Comparison of ENCODE assay signal across 7 mouse cellular contexts in the genomic region with DNA sequence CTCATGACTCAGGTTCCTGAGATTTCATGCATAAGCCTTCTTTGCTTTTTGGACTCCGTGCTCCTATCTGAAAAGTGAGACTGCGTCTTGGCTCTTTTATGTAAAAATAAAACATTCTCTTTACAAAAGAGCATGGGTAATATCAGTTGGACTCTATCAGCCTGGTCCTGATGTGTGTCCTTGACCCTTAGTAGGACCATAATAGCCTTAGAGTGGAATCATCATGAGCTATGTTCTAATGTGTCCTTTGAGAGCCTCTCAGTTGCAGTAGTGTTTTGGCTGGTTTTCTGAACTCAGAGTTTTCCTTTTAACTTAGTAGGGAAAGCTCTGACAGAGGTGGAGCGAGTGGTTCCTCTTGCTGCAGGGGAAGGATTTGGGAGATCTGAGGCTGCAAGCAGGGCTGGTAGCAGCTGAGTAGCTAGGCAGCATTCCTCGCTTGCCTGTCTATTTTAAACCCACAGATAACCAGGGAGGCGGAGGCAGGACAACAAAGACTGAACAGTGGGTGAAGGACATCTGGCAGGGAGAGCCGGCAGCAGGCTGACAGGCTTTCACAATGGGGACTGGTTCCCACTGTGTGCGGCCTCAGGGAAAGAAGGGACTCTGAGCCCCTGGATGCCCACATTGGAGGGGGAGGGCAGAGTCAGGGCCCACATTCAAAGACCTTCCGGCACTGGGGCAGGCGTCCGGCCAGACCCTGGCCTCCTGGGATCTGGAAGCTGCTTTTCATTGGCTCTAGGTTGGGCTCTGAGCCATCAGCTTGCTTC. TPM values are rescaled to one million over a fixed set of nuclear protein-coding genes. Genes with fewer than 3 reads are reported as not detected.
DNase-seq lines count a peak whose midpoint lies in the region; ATAC-seq and TF ChIP-seq lines count a peak whose summit lies in the region.

No protein-coding gene starts in this region.

- intact Hi-C loops in left cerebral cortex, postnatal 25 days (cut with DNase I): loop anchor here (1.0 kb wide), 1 partner anchor 24 kb away; no protein-coding TSS in a partner anchor

- H3K27me3 ChIP-seq in ES-Bruce4 (ENCODE audit: control insufficient read depth, insufficient read depth, low read length, poor library complexity, severe bottlenecking): no peaks in the 10 kb centered on the region
- no peaks in the 10 kb centered on the region for H3K27me3 ChIP-seq in forebrain, embryonic 13.5 days
- H3K27me3 ChIP-seq in neural tube, embryonic 12.5 days (replicated peaks): no peaks in the 10 kb centered on the region

- peak; percentile 44 for DNase-seq in NIH3T3 (ENCODE audit: low read depth)
- DNase-seq in heart, postnatal 4 days: peak; percentile 77
- peak; percentile 76 to 96 for DNase-seq in left cerebral cortex, postnatal 25 days (ENCODE audit: low spot score in 2 of 2)

- H3K9me3 ChIP-seq in ES-Bruce4 (replicated peaks; ENCODE audit: control insufficient read depth, insufficient read depth, low read length, poor library complexity, severe bottlenecking): no peaks in the 10 kb centered on the region
- H3K9me3 ChIP-seq in forebrain, embryonic 13.5 days (replicated peaks): no peaks in the 10 kb centered on the region
- H3K9me3 ChIP-seq in neural tube, embryonic 12.5 days: no peaks in the 10 kb centered on the region

- no peak overlapping the region for H3K9ac ChIP-seq in ES-Bruce4 (ENCODE audit: low read depth, poor library complexity, severe bottlenecking)
- 0 out of 2 replicates have a peak overlapping the region, but pooled peaks have one; percentile 30 for H3K9ac ChIP-seq in forebrain, embryonic 13.5 days
- H3K9ac ChIP-seq in neural tube, embryonic 12.5 days: no peak overlapping the region

- no peak overlapping the region for H3K27ac ChIP-seq in ES-Bruce4 (ENCODE audit: insufficient read depth, low read length)
- H3K27ac ChIP-seq in forebrain, embryonic 13.5 days: peak overlapping the region; percentile 96
- H3K27ac ChIP-seq in neural tube, embryonic 12.5 days: peak overlapping the region; percentile 22

- no peaks in the 10 kb centered on the region for H3K4me1 ChIP-seq in ES-Bruce4 (ENCODE audit: control insufficient read depth, insufficient read depth, low read length)
- H3K4me1 ChIP-seq in forebrain, embryonic 13.5 days: peaks cover 26% of the 10 kb centered on the region
- peaks cover 15% of the 10 kb centered on the region; the same call in 1 of the 2 replicates for H3K4me1 ChIP-seq in neural tube, embryonic 12.5 days

- WGBS in forebrain, embryonic 13.5 days: 17% methylated on average over 10 of the region's 10 CpGs
- 28% methylated on average over 10 of the region's 10 CpGs for whole genome bisulfite sequencing in neural tube, embryonic 12.5 days

- TF ChIP-seq EP300 in ES-Bruce4 (IDR thresholded peaks at IDR 0.05; ENCODE audit: insufficient read depth, low read depth, low read length): peak; percentile 39; the same call in 1 of the 2 replicates

- ATAC-seq in forebrain, embryonic 13.5 days: peak; percentile 92
- ATAC-seq in neural tube, embryonic 12.5 days (ENCODE audit: low FRiP score, low read depth): peak; percentile 87
- ATAC-seq in inflammation-experienced regulatory T-cells, adult 6 months: no peak

- H3K4me3 ChIP-seq in ES-Bruce4 (ENCODE audit: low read depth, low read length): no peak overlapping the region
- H3K4me3 ChIP-seq in forebrain, embryonic 13.5 days: no peak overlapping the region
- no peak overlapping the region for H3K4me3 ChIP-seq in neural tube, embryonic 12.5 days

- no peaks in the 10 kb centered on the region for H3K36me3 ChIP-seq in ES-Bruce4 (ENCODE audit: control insufficient read depth, insufficient read depth, low read length, poor library complexity, severe bottlenecking)
- no peaks in the 10 kb centered on the region for H3K36me3 ChIP-seq in forebrain, embryonic 13.5 days (ENCODE audit: poor library complexity, severe bottlenecking)
- H3K36me3 ChIP-seq in neural tube, embryonic 12.5 days: no peaks in the 10 kb centered on the region

- no peak overlapping the region; the same call in 1 of the 2 replicates for H3K4me2 ChIP-seq in forebrain, embryonic 13.5 days
- H3K4me2 ChIP-seq in neural tube, embryonic 12.5 days (replicated peaks): no peak overlapping the region

- TF ChIP-seq CTCF in ES-Bruce4 (IDR thresholded peaks at IDR 0.05; ENCODE audit: low read depth, low read length): no peak

- no peak for TF ChIP-seq POLR2A in ES-Bruce4 (IDR thresholded peaks at IDR 0.05; ENCODE audit: insufficient read depth, low read length)

RNA-seq across cellular contexts. Expression of a gene that starts 11.3 kb away (rescaled TPM):
- polyA plus RNA-seq in ES-Bruce4 (2011; ENCODE audit: insufficient read depth, insufficient read length, low read depth, missing spikeins): 11.2 and 11.9 TPM in 2 replicates
- polyA plus RNA-seq in forebrain, embryonic 13.5 days (2015; fragmentation: Nextera tagmentation; extraction: Ambion mirVana): 86.5 and 92.2 TPM in 2 replicates
- total RNA-seq in heart, postnatal 4 days (2021): 10 to 100 TPM; 42.3 to 49.1 TPM
- total RNA-seq in left cerebral cortex, postnatal 25 days (2021): 10 to 100 TPM; 46.7 to 50.6 TPM
- polyA plus RNA-seq in neural tube, embryonic 12.5 days (2016; fragmentation: Nextera tagmentation; extraction: Ambion mirVana): 70.9 and 71.2 TPM in 2 replicates
- polyA plus RNA-seq in inflammation-experienced regulatory T-cells, adult 6 months (2017; shearing (Covaris generic)): 10 to 100 TPM; 18.4 to 21.9 (median 18.7) TPM

RNA-seq across cellular contexts. Expression of a gene that starts 52.2 kb away (rescaled TPM):
- 0.49 and 0.79 TPM in 2 replicates for polyA plus RNA-seq in ES-Bruce4 (2011; ENCODE audit: insufficient read depth, insufficient read length, low read depth, missing spikeins)
- 5.8 and 6.1 TPM in 2 replicates for polyA plus RNA-seq in forebrain, embryonic 13.5 days (2015; fragmentation: Nextera tagmentation; extraction: Ambion mirVana)
- 1 to 10 TPM; 4.9 to 5.5 TPM for total RNA-seq in heart, postnatal 4 days (2021)
- total RNA-seq in left cerebral cortex, postnatal 25 days (2021): 10 to 100 TPM; 54.8 to 62.4 TPM
- polyA plus RNA-seq in neural tube, embryonic 12.5 days (2016; fragmentation: Nextera tagmentation; extraction: Ambion mirVana): 4.1 and 4.7 TPM in 2 replicates
- 10 to 100 TPM; 13.2 to 23.3 (median 16.7) TPM for polyA plus RNA-seq in inflammation-experienced regulatory T-cells, adult 6 months (2017; shearing (Covaris generic))
